Mouse (Mus musculus) hindbrain, embryonic 14.5 days (tissue): ENCODE measurements at regions not wholly inside any gene's neighbourhood (a gene's known extent, or its start where the extent isn't known, plus 50 kb on each side); places are given as distances from the start of the nearest gene placed in this dataset.

Experiments used
- ATAC-seq: fragments of 200-750 bp; cut with Nextera tagmentation; 2 replicates; pipeline ENCODE4 v1.8.0; 2017; ENCODE audit warnings: moderate number of reproducible peaks, mild to moderate bottlenecking, moderate TSS enrichment, moderate library complexity; ENCODE audit not compliant: low FRiP score
- DNase-seq: peaks from one replicate; pipeline ENCODE4 v3.0.0-alpha.2; 2015; ENCODE audit warnings: low spot score
- H3K27ac ChIP-seq: fragments of 300-500 bp; sonication (generic); 2 replicates; pipeline ENCODE4 v1.5.1; 2014; ENCODE audit warnings: mild to moderate bottlenecking, moderate library complexity
- H3K27me3 ChIP-seq: fragments of 300-500 bp; sonication (generic); 2 replicates; pipeline ENCODE4 v1.6.1; 2014; ENCODE audit warnings: mild to moderate bottlenecking, low read length, mixed read lengths; ENCODE audit not compliant: control insufficient read depth, insufficient read depth
- H3K36me3 ChIP-seq: fragments of 300-500 bp; sonication (generic); replicated peaks from 2 replicates; pipeline ENCODE4 v1.6.1; 2014; ENCODE audit not compliant: control insufficient read depth, insufficient read depth
- H3K4me1 ChIP-seq: fragments of 300-500 bp; sonication (generic); replicated peaks from 2 replicates; pipeline ENCODE4 v1.6.1; 2014; ENCODE audit warnings: antibody characterized with exemption, low read length, mixed read lengths; ENCODE audit not compliant: control insufficient read depth, insufficient read depth
- H3K4me2 ChIP-seq: fragments of 300-500 bp; sonication (generic); replicated peaks from 2 replicates; pipeline ENCODE4 v1.6.1; 2014; ENCODE audit warnings: mild to moderate bottlenecking, moderate library complexity
- H3K4me3 ChIP-seq: fragments of 300-500 bp; sonication (generic); replicated peaks from 2 replicates; pipeline ENCODE4 v1.5.1; 2014; ENCODE audit warnings: mild to moderate bottlenecking, low read length
- H3K9ac ChIP-seq: fragments of 300-500 bp; sonication (generic); 2 replicates; pipeline ENCODE4 v1.6.1; 2014
- H3K9me3 ChIP-seq: fragments of 300-500 bp; sonication (generic); 2 replicates; pipeline ENCODE4 v1.6.1; 2016; ENCODE audit warnings: low read length; ENCODE audit not compliant: control insufficient read depth
- WGBS: fragments of 180-500 bp; shearing (Covaris S2); extraction: QIAGEN DNeasy Blood & Tissue Kit; methylation state at CpG from one replicate; pipeline ENCODE4 v1.1.7; 2014; 5-methylcytosine and 5-hydroxymethylcytosine counted together

GRCm38 (mm10) chr3:54443791-54444190 is 82.9 kb downstream of the Postn start:
- ATAC-seq: no peak
- H3K9ac ChIP-seq: no peak overlapping the region
- no peaks in the 10 kb centered on the region for H3K36me3 ChIP-seq
- H3K27ac ChIP-seq: no peak overlapping the region
- 0 out of 2 replicates have a peak, but pooled peaks cover 4% of the 10 kb centered on the region for H3K4me1 ChIP-seq
- no peak overlapping the region for H3K4me3 ChIP-seq
- no peaks in the 10 kb centered on the region for H3K27me3 ChIP-seq
- DNase-seq: no peak
- 55% methylated on average over 1 of the region's 1 CpGs for WGBS
- no peak overlapping the region for H3K4me2 ChIP-seq
- H3K9me3 ChIP-seq: no peaks in the 10 kb centered on the region

- Histone ChIP-seq H3K4me3 (no peak overlapping the region), H3K27me3 (no peaks in the 10 kb centered on the region), H3K4me2 (no peak overlapping the region), H3K36me3 (no peaks in the 10 kb centered on the region), H3K9me3 (no peaks in the 10 kb centered on the region), H3K4me1 (0 out of 2 replicates have a peak, but pooled peaks cover 4% of the 10 kb centered on the region), H3K9ac (no peak overlapping the region), H3K27ac (no peak overlapping the region)
- no peak for DNase-seq
- 35% methylated on average over 3 of the region's 3 CpGs for WGBS
- ATAC-seq: no peak
Measured at GRCm38 (mm10) chr3:54446889-54447288, 86.0 kb downstream of the Postn start.

- 94% methylated on average over 2 of the region's 2 CpGs for WGBS
- H3K9me3 ChIP-seq: no peaks in the 10 kb centered on the region
Measured at GRCm38 (mm10) chr3:54457416-54457815, 96.5 kb downstream of the Postn start.

GRCm38 (mm10) chr3:54461366-54461765 is 100.5 kb downstream of the Postn start:
- DNase-seq (no peak), ATAC-seq (no peak)
- H3K27me3 ChIP-seq: no peaks in the 10 kb centered on the region
- H3K4me2 ChIP-seq: no peak overlapping the region
- no peaks in the 10 kb centered on the region for H3K9me3 ChIP-seq
- no peaks in the 10 kb centered on the region for H3K4me1 ChIP-seq
- no peaks in the 10 kb centered on the region for H3K36me3 ChIP-seq
- H3K4me3 ChIP-seq: no peak overlapping the region
- WGBS: 97% methylated on average over 6 of the region's 6 CpGs
- H3K27ac ChIP-seq: no peak overlapping the region
- no peak overlapping the region for H3K9ac ChIP-seq

More at GRCm38 (mm10) chr3:54457416-54457815, 96.5 kb downstream of the Postn start:
- Histone ChIP-seq H3K4me2 (no peak overlapping the region), H3K27ac (no peak overlapping the region), H3K9ac (no peak overlapping the region), H3K36me3 (no peaks in the 10 kb centered on the region), H3K4me1 (no peaks in the 10 kb centered on the region), H3K4me3 (no peak overlapping the region), H3K27me3 (no peaks in the 10 kb centered on the region)
- ATAC-seq (no peak), DNase-seq (no peak)

- H3K27me3 ChIP-seq: no peaks in the 10 kb centered on the region
- no peak overlapping the region for H3K9ac ChIP-seq
- DNase-seq (no peak), ATAC-seq (no peak)
- H3K27ac ChIP-seq: no peak overlapping the region
- no peaks in the 10 kb centered on the region for H3K9me3 ChIP-seq
- H3K4me2 ChIP-seq: no peak overlapping the region
- H3K4me3 ChIP-seq: no peak overlapping the region
- no peaks in the 10 kb centered on the region for H3K36me3 ChIP-seq
- no peaks in the 10 kb centered on the region for H3K4me1 ChIP-seq
Measured at GRCm38 (mm10) chr3:54466097-54466496, 105.2 kb downstream of the Postn start.

- no peak for DNase-seq
- no peaks in the 10 kb centered on the region for H3K27me3 ChIP-seq
- no peak for ATAC-seq
- no peaks in the 10 kb centered on the region for H3K36me3 ChIP-seq
- H3K4me3 ChIP-seq: no peak overlapping the region
- H3K27ac ChIP-seq: no peak overlapping the region
- WGBS: 89% methylated on average over 6 of the region's 6 CpGs
- H3K9me3 ChIP-seq: no peaks in the 10 kb centered on the region
- no peak overlapping the region for H3K4me2 ChIP-seq
- H3K9ac ChIP-seq: no peak overlapping the region
- no peaks in the 10 kb centered on the region for H3K4me1 ChIP-seq
Measured at GRCm38 (mm10) chr3:54474209-54474608, 113.3 kb downstream of the Postn start.

GRCm38 (mm10) chr3:54475879-54476278 is 115.0 kb downstream of the Postn start:
- Histone ChIP-seq H3K4me1 (no peaks in the 10 kb centered on the region), H3K36me3 (no peaks in the 10 kb centered on the region), H3K27ac (no peak overlapping the region), H3K27me3 (no peaks in the 10 kb centered on the region), H3K4me2 (no peak overlapping the region), H3K9me3 (no peaks in the 10 kb centered on the region), H3K4me3 (no peak overlapping the region), H3K9ac (no peak overlapping the region)
- 84% methylated on average over 3 of the region's 3 CpGs for WGBS
- ATAC-seq (no peak), DNase-seq (no peak)

- ATAC-seq: no peak
- Histone ChIP-seq H3K4me3 (no peak overlapping the region), H3K36me3 (no peaks in the 10 kb centered on the region), H3K27me3 (no peaks in the 10 kb centered on the region), H3K4me2 (no peak overlapping the region), H3K9me3 (no peaks in the 10 kb centered on the region), H3K27ac (no peak overlapping the region), H3K9ac (no peak overlapping the region), H3K4me1 (no peaks in the 10 kb centered on the region)
- no peak for DNase-seq
- WGBS: 84% methylated on average over 4 of the region's 4 CpGs
Measured at GRCm38 (mm10) chr3:54477986-54478385, 117.1 kb downstream of the Postn start.

GRCm38 (mm10) chr3:54480251-54480650 is 119.3 kb downstream of the Postn start:
- no peak overlapping the region for H3K4me3 ChIP-seq
- ATAC-seq: no peak
- 91% methylated on average over 6 of the region's 6 CpGs for WGBS
- H3K4me2 ChIP-seq: no peak overlapping the region
- H3K36me3 ChIP-seq: no peaks in the 10 kb centered on the region
- no peaks in the 10 kb centered on the region for H3K9me3 ChIP-seq
- H3K4me1 ChIP-seq: no peaks in the 10 kb centered on the region
- no peak overlapping the region for H3K27ac ChIP-seq
- no peak overlapping the region for H3K9ac ChIP-seq
- no peaks in the 10 kb centered on the region for H3K27me3 ChIP-seq
- DNase-seq: no peak

GRCm38 (mm10) chr3:54487346-54487745 is 126.4 kb downstream of the Postn start:
- ATAC-seq (no peak), DNase-seq (no peak)
- H3K27ac ChIP-seq: no peak overlapping the region
- H3K9me3 ChIP-seq: peaks cover 3% of the 10 kb centered on the region; the same call in 1 of the 2 replicates
- no peaks in the 10 kb centered on the region for H3K27me3 ChIP-seq
- no peaks in the 10 kb centered on the region for H3K36me3 ChIP-seq
- H3K9ac ChIP-seq: no peak overlapping the region
- H3K4me3 ChIP-seq: no peak overlapping the region
- H3K4me2 ChIP-seq: no peak overlapping the region
- WGBS: 94% methylated on average over 2 of the region's 2 CpGs
- no peaks in the 10 kb centered on the region for H3K4me1 ChIP-seq
